Mouse (Mus musculus) testis, adult 2 months (tissue): ENCODE data around the gene Ift43.

Experiments used
- CTCF ChIP-seq: fragments of 200-500 bp; IDR thresholded peaks from 2 replicates; pipeline ENCODE4 v1.5.1; 2012; ENCODE audit warnings: low read depth, mild to moderate bottlenecking, inconsistent platforms, low read length, moderate library complexity; ENCODE audit not compliant: control insufficient read depth, insufficient read depth, insufficient replicate concordance
- POLR2A ChIP-seq: fragments of 200-500 bp; IDR thresholded peaks from 2 replicates; pipeline ENCODE4 v1.6.1; 2012; ENCODE audit warnings: low read depth, mild to moderate bottlenecking, inconsistent platforms, low read length, moderate library complexity; ENCODE audit not compliant: control insufficient read depth

- TF ChIP-seq POLR2A (no peak), CTCF (no peak)
Observed at GRCm38 (mm10) chr12:86039078-86039477, 43.3 kb upstream of the Ift43 start.
